Mouse (Mus musculus): ENCODE measurements at regions not wholly inside any gene's neighbourhood (a gene's known extent, or its start where the extent isn't known, plus 50 kb on each side); places are given as distances from the start of the nearest gene placed in this dataset.

DNA sequence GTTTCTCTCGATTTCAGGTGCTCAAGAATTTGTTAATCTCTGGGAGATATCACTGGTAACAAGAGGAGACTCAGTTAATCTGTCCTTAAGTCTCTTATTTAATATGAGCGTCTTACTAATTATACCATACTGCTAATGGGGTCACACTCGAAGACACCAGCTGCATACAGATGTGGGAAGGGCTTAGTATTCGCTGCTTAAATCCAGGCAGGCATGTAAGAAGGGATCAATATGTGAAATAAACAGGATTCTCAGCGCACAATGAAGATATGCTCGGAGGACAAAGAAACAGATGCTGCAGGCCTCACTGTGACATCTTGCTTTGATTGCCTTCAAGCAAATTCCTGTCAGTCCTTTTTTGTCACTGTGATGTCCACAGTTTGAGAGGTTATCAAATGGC is 108.3 kb downstream of the Zwint start:
- peaks cover 5% of the 10 kb centered on the region; the same call in 1 of the 2 replicates for H3K27me3 ChIP-seq (ENCODE audit: insufficient read depth, poor library complexity, severe bottlenecking)
- peak; percentile 9 for DNase-seq (ENCODE audit: low spot score)
- WGBS: 47% methylated on average over 6 of the region's 6 CpGs
- H3K4me3 ChIP-seq: no peak overlapping the region
- peaks cover 16% of the 10 kb centered on the region; the same call in 1 of the 2 replicates for H3K4me1 ChIP-seq (replicated peaks)
- no peak overlapping the region for H3K27ac ChIP-seq
- no peaks in the 10 kb centered on the region for H3K9me3 ChIP-seq
- no peaks in the 10 kb centered on the region for H3K36me3 ChIP-seq

DNA sequence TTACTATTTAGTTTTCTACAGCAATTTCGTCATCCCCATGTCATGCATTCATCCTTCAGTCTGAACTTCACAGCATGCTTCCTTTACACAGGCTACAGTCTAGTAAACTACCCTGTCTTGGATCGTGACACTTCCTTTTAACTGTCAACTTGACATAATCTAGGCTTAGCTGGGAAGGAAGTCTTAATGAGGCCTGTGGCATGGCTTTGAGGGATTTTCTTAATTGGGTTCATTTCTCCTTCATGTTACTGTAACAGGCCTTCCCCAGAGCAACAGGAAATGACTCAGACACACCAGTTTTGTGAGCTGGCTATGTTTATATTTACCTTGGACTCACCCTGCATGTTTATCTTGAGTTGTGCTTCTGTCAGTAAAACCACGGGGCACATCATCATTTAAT is 123.7 kb downstream of the Zwint start:
- H3K27me3 ChIP-seq (ENCODE audit: insufficient read depth, poor library complexity, severe bottlenecking): no peaks in the 10 kb centered on the region
- no peak for DNase-seq (ENCODE audit: low spot score)
- no peak overlapping the region for H3K27ac ChIP-seq
- H3K9me3 ChIP-seq: no peaks in the 10 kb centered on the region
- no peak overlapping the region for H3K4me3 ChIP-seq
- H3K4me1 ChIP-seq (replicated peaks): no peaks in the 10 kb centered on the region
- WGBS: 61% methylated on average over 3 of the region's 3 CpGs
- no peaks in the 10 kb centered on the region for H3K36me3 ChIP-seq

DNA sequence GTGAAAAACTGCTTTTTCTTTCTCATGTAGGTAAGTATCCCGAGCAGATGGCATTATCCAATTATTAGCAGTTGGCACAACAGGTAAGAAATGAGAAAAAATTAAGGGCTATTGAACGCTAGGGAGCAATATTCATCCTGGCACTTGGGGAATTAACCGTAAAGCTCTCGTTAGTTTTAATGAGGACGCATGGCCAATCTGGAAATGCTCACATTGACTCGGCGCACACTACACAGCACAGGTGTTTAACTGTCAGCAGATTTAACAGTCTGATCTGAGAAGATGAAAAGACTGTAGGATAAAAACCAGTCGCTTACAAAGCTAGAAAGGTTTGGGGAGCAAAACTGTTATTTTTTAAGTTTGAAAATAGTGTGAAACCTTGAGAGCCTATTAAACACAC is 157.0 kb downstream of the Zwint start:
- Histone ChIP-seq H3K27ac (no peak overlapping the region), H3K27me3 (ENCODE audit: insufficient read depth, poor library complexity, severe bottlenecking) (no peaks in the 10 kb centered on the region), H3K36me3 (no peaks in the 10 kb centered on the region), H3K4me1 (replicated peaks) (no peaks in the 10 kb centered on the region), H3K4me3 (no peak overlapping the region), H3K9me3 (no peaks in the 10 kb centered on the region)
- WGBS: 90% methylated on average over 8 of the region's 8 CpGs
- no peak for DNase-seq (ENCODE audit: low spot score)

DNA sequence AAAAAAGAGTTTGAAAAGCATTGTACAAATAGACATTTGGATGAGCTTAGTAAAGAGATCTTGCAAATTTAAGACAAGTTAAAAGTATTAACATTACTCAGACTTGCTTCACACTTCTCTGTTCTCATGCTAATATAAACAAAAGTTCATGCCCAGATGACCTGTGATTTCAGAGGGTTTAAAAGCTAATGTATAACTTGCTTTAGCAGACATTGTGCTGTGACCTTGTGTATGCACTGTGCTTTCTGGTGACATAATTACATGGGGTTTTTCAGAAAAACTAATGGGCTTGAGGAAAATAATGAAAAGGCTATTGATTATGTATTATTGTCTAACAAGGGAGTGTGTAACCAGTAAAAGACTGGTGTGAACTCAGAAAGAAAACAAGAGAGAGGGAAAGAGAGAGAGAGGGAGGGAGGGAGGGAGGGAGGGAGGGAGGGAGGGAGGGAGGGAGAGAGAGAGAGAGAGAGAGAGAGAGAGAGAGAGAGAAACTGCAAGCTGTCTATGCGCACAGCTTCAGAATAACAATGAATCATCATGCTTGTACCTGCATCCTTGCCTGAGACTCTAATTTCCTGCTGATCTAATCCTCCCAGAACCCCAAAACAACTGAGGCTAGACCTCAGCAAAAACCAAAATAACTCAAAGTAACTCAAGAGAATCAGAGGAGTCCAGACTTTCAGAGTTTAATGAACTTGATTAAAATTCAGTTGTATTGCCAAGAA is 192.9 kb downstream of the Zwint start:
- H3K27ac ChIP-seq: no peak overlapping the region
- H3K4me3 ChIP-seq: no peak overlapping the region
- H3K4me1 ChIP-seq (replicated peaks): no peaks in the 10 kb centered on the region
- no peaks in the 10 kb centered on the region for H3K9me3 ChIP-seq
- H3K36me3 ChIP-seq: no peaks in the 10 kb centered on the region
- WGBS: 70% methylated on average over 1 of the region's 1 CpGs
- DNase-seq (ENCODE audit: low spot score): no peak
- no peaks in the 10 kb centered on the region for H3K27me3 ChIP-seq (ENCODE audit: insufficient read depth, poor library complexity, severe bottlenecking)

DNA sequence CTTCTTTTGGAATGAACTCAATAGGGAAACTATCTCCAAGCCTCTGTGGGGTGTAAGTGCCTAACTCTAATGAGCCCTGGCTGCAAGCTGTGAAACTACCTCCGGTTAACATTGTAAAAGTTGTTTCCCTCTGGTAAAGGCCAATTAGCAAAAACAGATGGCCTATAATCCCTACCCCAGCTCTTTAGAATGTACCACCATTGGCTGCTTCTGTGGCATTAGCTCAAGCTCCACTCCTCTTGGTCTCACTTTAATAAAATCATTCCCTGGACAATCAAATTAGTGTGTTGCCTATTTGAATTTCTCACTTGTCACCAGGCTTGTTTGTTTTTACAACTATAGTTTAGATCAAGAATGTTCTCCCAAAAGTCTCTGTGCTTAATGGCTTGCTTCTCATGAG is 213.3 kb downstream of the Zwint start:
- DNase-seq (ENCODE audit: low spot score): no peak
- H3K4me3 ChIP-seq: no peak overlapping the region
- H3K4me1 ChIP-seq (replicated peaks): no peaks in the 10 kb centered on the region
- no peaks in the 10 kb centered on the region for H3K36me3 ChIP-seq
- 61% methylated on average over 1 of the region's 1 CpGs for WGBS
- no peak overlapping the region for H3K27ac ChIP-seq
- H3K27me3 ChIP-seq (ENCODE audit: insufficient read depth, poor library complexity, severe bottlenecking): no peaks in the 10 kb centered on the region
- no peaks in the 10 kb centered on the region for H3K9me3 ChIP-seq

Measured in hindbrain, embryonic 10.5 days (tissue).